ENCODE assay signal across 16 mouse cellular contexts in genomic region chr5:135072720-135073119, GRCm38 (mm10). TPM values are rescaled to one million over a fixed set of nuclear protein-coding genes. Genes with fewer than 3 reads are reported as not detected.
"Had no signal": no experiment of that assay in that cellular context is flagged by ENCODE, and none has a peak within 500 bp of the region (broad histone marks: within the 10 kb centered on the region; RNA-seq: fewer than 3 reads in every experiment).

No protein-coding gene starts in this region.

- H3K9ac ChIP-seq: liver, embryonic 13.5 days; liver, postnatal 0 days; lung, embryonic 15.5 days had no signal

- H3K27me3 ChIP-seq: kidney, embryonic 15.5 days; lung, embryonic 15.5 days; neural tube, embryonic 13.5 days had no signal

- ATAC-seq: inflammation-experienced regulatory T-cells, adult 6 months; liver, postnatal 0 days; midbrain, embryonic 16.5 days had no signal

- H3K27ac ChIP-seq: kidney, embryonic 15.5 days; liver, embryonic 13.5 days; lung, embryonic 15.5 days; neural tube, embryonic 13.5 days had no signal

- H3K9me3 ChIP-seq: kidney, embryonic 15.5 days; liver, embryonic 13.5 days; lung, embryonic 15.5 days; neural tube, embryonic 13.5 days had no signal

- H3K4me3 ChIP-seq: kidney, embryonic 15.5 days; liver, embryonic 13.5 days; lung, embryonic 15.5 days; neural tube, embryonic 13.5 days had no signal

- H3K4me2 ChIP-seq: liver, embryonic 13.5 days had no signal

- DNase-seq: kidney, adult 11 months; kidney, postnatal 36 days; liver; liver, embryonic 13.5 days; liver, postnatal 0 days; lung, postnatal 14 days; right cerebral cortex, postnatal 4 days; spleen, adult 18-20 months; thymus, adult 18-20 months; thymus, postnatal 25 days had no signal

RNA-seq across cellular contexts. Expression of gene Vps37d, which starts 5.3 kb away (rescaled TPM):
- total RNA-seq: megakaryocyte-erythroid progenitor cell, adult 5-6 weeks had no signal
- polyA plus RNA-seq: inflammation-experienced regulatory T-cells, adult 6 months had no signal

RNA-seq across cellular contexts. Expression of gene Mlxipl, which starts 17.0 kb away (rescaled TPM):
- total RNA-seq: megakaryocyte-erythroid progenitor cell, adult 5-6 weeks had no signal
- polyA plus RNA-seq: inflammation-experienced regulatory T-cells, adult 6 months had no signal
